Mouse (Mus musculus) heart, embryonic 14.5 days (tissue): ENCODE measurements around the gene Spast. TPM values are rescaled to one million over a fixed set of nuclear protein-coding genes. Genes with fewer than 3 reads are reported as not detected.
"Not testable (repeated sequence)": the region's sequence is repeated elsewhere in the genome, so short reads cannot be mapped to it uniquely, and the experiment has no call there.

Source experiments
- ATAC-seq: fragments of 200-750 bp; cut with Nextera tagmentation; 2 replicates; pipeline ENCODE4 v1.8.0; 2017; ENCODE audit warnings: low read depth, moderate TSS enrichment; ENCODE audit not compliant: insufficient number of reproducible peaks, insufficient read depth, low FRiP score
- H3K27ac ChIP-seq, 2 experiments: fragments of 200-500 bp in 1 of 2; fragments of 300-500 bp in 1 of 2; sonication (generic) in 1 of 2; replicated peaks in 1 of 2; 2 replicates each; pipeline ENCODE4 v1.5.1; 2012 to 2014; ENCODE audit warnings: low read depth in 2 of 2, low read length in 2 of 2, control low read depth in 1 of 2, mild to moderate bottlenecking in 1 of 2, mixed read lengths in 1 of 2; ENCODE audit not compliant: control insufficient read depth in 1 of 2, insufficient read depth in 1 of 2
- H3K27me3 ChIP-seq: fragments of 300-500 bp; sonication (generic); 2 replicates; pipeline ENCODE4 v1.6.1; 2014; ENCODE audit warnings: mild to moderate bottlenecking, low read length, control low read depth; ENCODE audit not compliant: control insufficient read depth, insufficient read depth
- H3K36me3 ChIP-seq: fragments of 300-500 bp; sonication (generic); 2 replicates; pipeline ENCODE4 v1.6.1; 2014; ENCODE audit warnings: mild to moderate bottlenecking, control low read depth, low read length, mixed read lengths; ENCODE audit not compliant: control insufficient read depth, insufficient read depth
- H3K4me1 ChIP-seq, 2 experiments: fragments of 200-500 bp in 1 of 2; fragments of 300-500 bp in 1 of 2; sonication (generic) in 1 of 2; 2 replicates each; pipeline ENCODE4 v1.6.1; 2012 to 2014; ENCODE audit warnings: low read length in 2 of 2, control low read depth in 1 of 2, mixed read lengths in 1 of 2; ENCODE audit not compliant: control insufficient read depth in 2 of 2, insufficient read depth in 2 of 2
- H3K4me2 ChIP-seq: fragments of 300-500 bp; sonication (generic); 2 replicates; pipeline ENCODE4 v1.6.1; 2014; ENCODE audit warnings: mild to moderate bottlenecking, low read length
- H3K4me3 ChIP-seq, 2 experiments: fragments of 200-500 bp in 1 of 2; fragments of 300-500 bp in 1 of 2; sonication (generic) in 1 of 2; 2 replicates each; pipeline ENCODE4 v1.5.1; 2012 to 2014; ENCODE audit warnings: low read length in 2 of 2, mild to moderate bottlenecking in 2 of 2, control low read depth in 1 of 2, low read depth in 1 of 2, moderate library complexity in 1 of 2; ENCODE audit not compliant: control insufficient read depth in 1 of 2, insufficient read depth in 1 of 2
- H3K9ac ChIP-seq: fragments of 300-500 bp; sonication (generic); 2 replicates; pipeline ENCODE4 v1.6.1; 2014; ENCODE audit warnings: mild to moderate bottlenecking, low read length
- H3K9me3 ChIP-seq: fragments of 300-500 bp; sonication (generic); 2 replicates; pipeline ENCODE4 v1.6.1; 2016; ENCODE audit warnings: low read length, control low read depth; ENCODE audit not compliant: control insufficient read depth
- WGBS: fragments of 180-500 bp; shearing (Covaris S2); extraction: QIAGEN DNeasy Blood & Tissue Kit; methylation state at CpG from one replicate; pipeline ENCODE4 v1.1.7; 2014; 5-methylcytosine and 5-hydroxymethylcytosine counted together
- polyA plus RNA-seq: library from polyadenylated mRNA; unstranded; fragments of >200 nt; fragmentation: Nextera tagmentation; extraction: Ambion mirVana; gene quantifications from 2 replicates; pipeline ENCODE4 v1.2.1, GENCODE M21; 2014

Gene Spast
- polyA plus RNA-seq, 1 experiment from 2014 or later = 21.4 TPM

GRCm38 (mm10) chr17:74315445-74316308 lies 23.1 kb upstream of the Spast start:
- H3K27ac ChIP-seq = peak overlapping the region; percentile 87
- H3K4me1 ChIP-seq = peaks cover 2 to 14% of the 10 kb centered on the region in 2 experiments; a peak in 2 of 4 replicates
- H3K27me3 ChIP-seq = no peaks in the 10 kb centered on the region
- H3K4me3 ChIP-seq = peak overlapping the region; percentile 70 to 81
- peak; percentile 84 for ATAC-seq
- peak overlapping the region; percentile 84 for H3K4me2 ChIP-seq
- H3K9ac ChIP-seq = peak overlapping the region; percentile 88
- H3K36me3 ChIP-seq = peaks cover 39% of the 10 kb centered on the region
- under 1% methylated on average over 36 of the region's 45 CpGs for WGBS
- no peaks in the 10 kb centered on the region for H3K9me3 ChIP-seq

DNA sequence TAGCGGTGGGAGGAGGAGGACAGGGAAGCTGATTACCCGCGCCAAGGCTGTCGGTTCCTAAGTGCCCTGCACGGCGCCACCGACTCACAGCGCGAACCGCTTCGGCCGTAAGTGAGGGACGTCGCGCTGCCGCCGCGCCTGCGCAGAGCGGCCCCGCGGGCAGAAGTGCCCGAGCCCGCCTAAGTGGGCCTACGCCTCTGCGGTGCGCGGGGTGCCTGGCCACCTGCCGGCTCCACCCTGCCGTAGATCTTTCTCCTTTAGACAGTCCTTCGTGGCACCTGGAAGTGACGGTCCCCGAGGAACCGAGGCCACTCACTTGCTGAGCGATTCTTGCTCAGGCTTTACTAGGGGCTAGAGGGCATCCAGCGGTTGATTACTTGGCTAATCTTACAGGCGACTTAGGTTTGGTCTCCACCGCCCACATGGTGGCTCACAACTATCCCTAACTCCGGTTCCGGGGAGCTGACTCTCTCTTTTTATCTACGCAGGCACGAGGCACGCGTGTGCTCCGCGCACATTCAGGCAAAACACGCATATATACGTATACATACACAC lies 22.4 kb upstream of the Spast start:
- H3K4me2 ChIP-seq = peak overlapping the region; percentile 84
- peak overlapping the region; percentile 88 for H3K9ac ChIP-seq
- peaks cover 32% of the 10 kb centered on the region for H3K36me3 ChIP-seq
- H3K9me3 ChIP-seq = no peaks in the 10 kb centered on the region
- no peaks in the 10 kb centered on the region for H3K27me3 ChIP-seq
- H3K4me3 ChIP-seq = peak overlapping the region; percentile 70 to 81
- ATAC-seq = peak; percentile 92
- peaks cover 2 to 14% of the 10 kb centered on the region in 2 experiments; a peak in 2 of 4 replicates for H3K4me1 ChIP-seq
- WGBS = under 1% methylated on average over 48 of the region's 48 CpGs
- H3K27ac ChIP-seq = peak overlapping the region; percentile 87

- Histone ChIP-seq H3K36me3 (peaks cover 10% of the 10 kb centered on the region; the same call in 1 of the 2 replicates), H3K9me3 (no peaks in the 10 kb centered on the region), H3K9ac (no peak overlapping the region), H3K27me3 (no peaks in the 10 kb centered on the region), H3K4me1 (peaks cover 2 to 14% of the 10 kb centered on the region in 2 experiments; a peak in 2 of 4 replicates), H3K27ac (no peak overlapping the region), H3K4me2 (no peak overlapping the region), H3K4me3 (no peak overlapping the region)
- WGBS = 88% methylated on average over 6 of the region's 6 CpGs
- ATAC-seq = no peak
Observed at GRCm38 (mm10) chr17:74318721-74319120, 20.1 kb upstream of the Spast start.

- no peak overlapping the region for H3K4me3 ChIP-seq
- no peaks in the 10 kb centered on the region for H3K4me1 ChIP-seq
- no peak for ATAC-seq
- 43% methylated on average over 5 of the region's 5 CpGs for WGBS
- H3K27ac ChIP-seq = no peak overlapping the region
- no peaks in the 10 kb centered on the region for H3K36me3 ChIP-seq
- H3K27me3 ChIP-seq = no peaks in the 10 kb centered on the region
- H3K9ac ChIP-seq = no peak overlapping the region
- no peaks in the 10 kb centered on the region for H3K9me3 ChIP-seq
- no peak overlapping the region for H3K4me2 ChIP-seq
Observed at GRCm38 (mm10) chr17:74322400-74323054, 16.3 kb upstream of the Spast start.

GRCm38 (mm10) chr17:74323844-74324243 lies 14.9 kb upstream of the Spast start, which contains the start of gene Dpy30:
Gene Dpy30 (minus strand): TSS chr17:74323944.
- WGBS = 76% methylated on average over 2 of the region's 2 CpGs
- H3K4me2 ChIP-seq = no peak within 1 kb of the TSS

GRCm38 (mm10) chr17:74327195-74327594 lies 11.6 kb upstream of the Spast start:
- not testable (repeated sequence) for H3K9ac ChIP-seq, H3K4me2 ChIP-seq, ATAC-seq, H3K27ac ChIP-seq, H3K4me3 ChIP-seq, H3K27me3 ChIP-seq, H3K36me3 ChIP-seq, H3K4me1 ChIP-seq, H3K9me3 ChIP-seq
- WGBS = 80% methylated on average over 7 of the region's 7 CpGs

More at GRCm38 (mm10) chr17:74323844-74324243, 14.9 kb upstream of the Spast start, which contains the start of gene Dpy30:
- Histone ChIP-seq H3K9ac (no peak within 1 kb of the TSS), H3K4me1 (no peaks in the 10 kb centered on the region), H3K9me3 (no peaks in the 10 kb centered on the region), H3K4me3 (no peak within 1 kb of the TSS), H3K27ac (no peak within 1 kb of the TSS), H3K27me3 (no peaks in the 10 kb centered on the region), H3K36me3 (no peaks in the 10 kb centered on the region)
- no peak for ATAC-seq

GRCm38 (mm10) chr17:74328146-74328545 lies 10.6 kb upstream of the Spast start:
- H3K9ac ChIP-seq, H3K4me1 ChIP-seq, ATAC-seq, H3K4me2 ChIP-seq, H3K27ac ChIP-seq, H3K9me3 ChIP-seq, H3K36me3 ChIP-seq, H3K4me3 ChIP-seq, H3K27me3 ChIP-seq: not testable (repeated sequence)
- 56% methylated on average over 2 of the region's 2 CpGs for whole genome bisulfite sequencing
